Mouse (Mus musculus): ENCODE measurements around the gene Btg2.
A peak's percentile ranks its signal among the peaks of the same experiment; 100 is the strongest.

The Btg2 gene

DNA sequence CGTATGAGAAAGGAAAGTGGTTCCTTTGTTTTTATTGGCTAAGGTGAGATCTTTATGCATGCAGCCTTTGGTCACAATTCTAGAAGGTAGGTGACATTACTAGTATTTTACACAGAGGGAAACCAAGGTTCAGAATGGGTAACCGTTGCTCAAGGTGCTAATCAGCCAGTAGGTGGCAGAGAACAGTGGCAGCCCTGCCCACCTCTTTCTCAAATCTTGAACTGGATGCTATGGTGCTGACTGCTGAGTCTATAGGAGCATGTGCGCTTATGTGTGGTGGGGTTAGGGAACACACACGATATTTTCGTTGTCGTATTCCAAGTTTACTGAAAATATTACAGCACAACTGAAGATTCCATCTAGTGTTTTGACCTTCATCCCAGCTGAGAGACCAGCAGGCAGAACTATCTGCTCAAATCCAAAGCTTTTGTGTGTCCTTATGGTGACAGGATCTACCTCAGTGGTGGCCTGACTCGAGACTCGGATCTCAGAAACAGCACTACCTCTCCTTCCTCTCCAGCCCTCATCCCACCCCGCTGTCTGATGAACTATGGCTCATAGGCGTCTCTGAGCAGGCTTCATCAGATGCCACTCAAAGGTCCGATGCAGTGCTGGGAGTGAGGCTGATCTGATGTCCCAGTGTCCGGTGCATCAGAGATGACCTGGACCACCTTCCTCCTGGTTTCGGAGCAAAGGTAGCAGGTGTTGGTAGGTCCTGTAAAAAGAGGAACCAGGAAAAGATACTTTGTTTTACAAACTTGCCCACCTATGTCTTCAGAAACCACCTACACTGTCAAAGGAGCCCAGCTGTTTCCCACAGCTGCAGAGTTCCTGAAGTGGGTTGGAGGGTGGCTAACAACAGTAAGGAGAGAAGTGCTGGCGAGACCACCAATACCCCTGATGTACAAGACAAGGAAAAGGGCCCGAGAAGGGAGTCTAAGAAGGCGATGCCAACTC lies 18.9 kb downstream of the Btg2 start:
- no peak for DNase-seq (ENCODE audit: low spot score)

DNA sequence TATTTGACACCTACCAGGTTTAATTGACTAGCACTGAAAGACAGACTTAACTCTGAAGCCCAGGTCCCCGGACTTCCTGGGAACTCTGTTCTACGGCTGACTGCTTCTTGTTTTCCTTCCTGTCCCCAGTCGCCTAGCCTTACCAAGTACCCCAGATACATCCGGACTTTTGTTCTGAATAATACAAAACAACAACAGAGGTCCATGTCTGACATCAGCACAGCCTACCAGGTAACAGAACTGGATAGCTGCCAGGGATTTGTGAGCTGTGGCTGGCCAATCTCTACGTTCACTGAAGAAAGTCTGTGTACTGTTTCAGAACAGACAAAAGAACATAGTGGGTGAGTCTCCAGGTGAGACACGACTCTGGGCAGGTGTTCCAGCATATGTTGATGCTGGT lies 20.1 kb downstream of the Btg2 start:
- DNase-seq (ENCODE audit: low spot score) = no peak

DNA sequence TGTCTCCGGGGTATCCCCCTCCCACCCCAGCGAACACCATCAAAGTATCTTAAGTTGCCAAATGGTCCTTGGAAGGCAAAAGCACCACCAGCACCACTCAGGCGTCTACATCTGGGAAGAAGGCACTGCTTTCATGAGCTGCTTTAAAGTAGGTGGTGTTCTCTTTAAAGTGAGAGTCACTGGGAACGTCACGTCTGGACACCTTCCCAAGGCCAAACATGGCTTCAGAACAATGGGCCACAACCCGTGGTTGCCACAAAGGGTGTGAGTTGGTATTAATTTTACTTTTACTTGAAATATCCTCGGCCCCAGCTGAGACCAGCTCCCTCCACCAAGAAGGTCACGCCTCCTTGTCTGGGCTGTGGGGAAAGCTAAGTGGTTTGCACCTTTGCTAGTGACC lies 21.2 kb downstream of the Btg2 start:
- no peak for DNase-seq (ENCODE audit: low spot score)

DNA sequence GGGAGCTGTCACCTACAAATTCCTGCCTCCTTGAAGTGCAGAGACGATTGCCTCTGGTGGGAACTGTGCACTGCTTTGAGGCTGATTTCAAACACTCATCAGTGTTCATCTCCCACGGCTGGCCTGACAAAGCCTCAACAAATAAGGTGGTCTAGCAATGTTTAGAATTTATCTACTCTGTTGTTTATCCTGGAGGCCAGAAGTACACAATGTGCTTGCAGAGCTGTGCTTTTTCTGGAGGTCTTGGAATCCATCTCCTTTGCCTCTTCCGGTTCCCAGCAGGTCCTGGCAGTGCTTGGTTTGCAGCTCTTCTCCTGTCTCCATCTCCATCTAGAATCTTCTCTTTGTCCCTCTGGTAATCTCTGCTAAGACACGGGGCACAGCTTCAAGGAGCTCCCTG lies 22.6 kb downstream of the Btg2 start:
- DNase-seq (ENCODE audit: low spot score) = no peak

- no peak for DNase-seq (ENCODE audit: low spot score)
Observed at GRCm38 (mm10) chr1:134055666-134056245, 23.2 kb downstream of the Btg2 start.

- no peak for DNase-seq (ENCODE audit: low spot score)
Observed at GRCm38 (mm10) chr1:134055058-134055457, 23.9 kb downstream of the Btg2 start.

DNA sequence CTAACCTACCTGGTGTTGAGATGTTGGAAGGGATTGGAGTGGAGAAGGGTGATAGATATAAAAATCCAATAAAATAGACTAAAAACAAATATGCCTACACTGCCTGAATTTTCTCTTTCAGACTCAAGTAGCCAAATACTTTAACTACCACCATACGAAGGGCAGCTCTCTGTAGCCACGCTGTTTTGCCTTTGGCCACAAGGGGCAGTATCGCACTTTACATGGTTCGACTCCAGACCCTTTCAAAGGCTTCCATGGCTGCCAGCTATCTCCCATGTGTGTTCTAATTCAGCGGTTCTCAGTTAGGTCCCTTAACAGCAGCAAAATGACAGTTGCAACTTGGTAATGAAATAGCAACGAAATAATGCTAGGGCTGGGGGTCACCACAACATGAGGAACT lies 25.7 kb downstream of the Btg2 start:
- DNase-seq (ENCODE audit: low spot score) = peak; percentile 82

GRCm38 (mm10) chr1:134049542-134049941 lies 29.4 kb downstream of the Btg2 start:
- DNase-seq (ENCODE audit: low spot score) = no peak

DNA sequence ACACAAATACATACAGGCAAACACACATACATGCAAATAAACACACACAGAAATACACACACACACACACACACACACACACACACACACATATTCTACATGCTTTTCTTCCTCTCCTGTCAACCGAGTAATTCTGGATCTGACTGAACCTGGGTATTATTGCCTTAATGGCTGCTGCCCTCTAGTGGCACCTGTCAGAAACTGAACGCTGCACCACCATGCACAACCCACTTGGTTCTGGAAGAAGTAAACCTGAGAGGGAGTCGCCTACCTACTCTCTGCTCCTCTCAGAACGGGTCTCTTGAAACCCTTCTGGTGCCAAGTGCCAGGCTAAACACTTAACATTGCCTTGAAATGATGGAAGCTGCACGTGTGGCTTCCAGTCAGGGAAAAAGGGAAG lies 30.2 kb downstream of the Btg2 start:
- DNase-seq (ENCODE audit: low spot score) = peak; percentile 61

GRCm38 (mm10) chr1:134047431-134047830 lies 31.5 kb downstream of the Btg2 start:
- DNase-seq (ENCODE audit: low spot score) = no peak

GRCm38 (mm10) chr1:134046387-134046786 lies 32.5 kb downstream of the Btg2 start:
- DNase-seq (ENCODE audit: low spot score) = no peak

- DNase-seq (ENCODE audit: low spot score) = peak; percentile 79
Observed at GRCm38 (mm10) chr1:134045971-134046370, 32.9 kb downstream of the Btg2 start.

GRCm38 (mm10) chr1:134044805-134045204 lies 34.1 kb downstream of the Btg2 start:
- no peak for DNase-seq (ENCODE audit: low spot score)

GRCm38 (mm10) chr1:134042341-134042740 lies 36.6 kb downstream of the Btg2 start:
- DNase-seq (ENCODE audit: low spot score) = no peak

- DNase-seq (ENCODE audit: low spot score) = no peak
Observed at GRCm38 (mm10) chr1:134041900-134042299, 37.0 kb downstream of the Btg2 start.

DNA sequence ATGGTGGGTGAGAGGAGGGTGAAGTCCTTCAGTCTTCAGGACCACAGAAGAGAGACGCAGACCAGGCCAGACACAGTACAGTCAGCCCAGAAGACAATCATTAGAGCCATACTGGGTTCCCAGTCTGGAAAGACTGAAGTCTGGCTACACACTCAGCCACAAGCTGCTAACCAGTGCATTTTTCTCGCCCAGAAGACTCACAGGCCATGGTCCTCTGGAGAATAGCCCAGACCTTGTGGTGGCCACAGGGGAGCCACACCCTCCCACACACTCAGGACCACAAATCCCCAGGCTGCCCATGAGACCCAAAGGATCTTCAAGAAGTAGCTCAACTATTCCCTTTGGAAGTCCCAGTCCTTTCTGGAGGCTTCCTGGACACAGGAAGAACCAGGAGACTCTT lies 39.6 kb downstream of the Btg2 start:
- DNase-seq (ENCODE audit: low spot score) = no peak

GRCm38 (mm10) chr1:134038336-134038735 lies 40.6 kb downstream of the Btg2 start:
- no peak for DNase-seq (ENCODE audit: low spot score)

- no peak for DNase-seq (ENCODE audit: low spot score)
Observed at GRCm38 (mm10) chr1:134037172-134037571, 41.7 kb downstream of the Btg2 start, which contains the start of gene Fmod. TSS of gene Fmod (plus strand) at chr1:134037254.

DNA sequence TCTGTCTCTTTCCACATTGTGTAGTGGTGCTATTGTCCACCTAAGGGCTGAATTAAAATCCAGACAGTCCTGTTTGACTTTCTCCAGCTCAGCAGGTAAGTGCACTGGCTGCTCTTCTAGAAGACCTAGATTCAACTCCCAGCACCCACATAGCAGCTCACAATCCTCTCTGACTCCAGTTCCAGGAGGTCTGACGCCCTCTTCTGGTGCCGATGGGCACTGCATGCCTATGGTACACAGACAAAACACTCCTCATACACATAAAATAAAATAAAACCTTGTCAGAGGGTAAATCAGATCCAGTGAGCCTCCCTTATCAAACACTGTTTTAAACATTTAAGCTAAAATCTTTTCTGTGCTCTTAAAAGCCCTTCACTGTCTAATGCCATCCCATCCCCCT lies 42.4 kb downstream of the Btg2 start:
- DNase-seq (ENCODE audit: low spot score) = no peak

DNA sequence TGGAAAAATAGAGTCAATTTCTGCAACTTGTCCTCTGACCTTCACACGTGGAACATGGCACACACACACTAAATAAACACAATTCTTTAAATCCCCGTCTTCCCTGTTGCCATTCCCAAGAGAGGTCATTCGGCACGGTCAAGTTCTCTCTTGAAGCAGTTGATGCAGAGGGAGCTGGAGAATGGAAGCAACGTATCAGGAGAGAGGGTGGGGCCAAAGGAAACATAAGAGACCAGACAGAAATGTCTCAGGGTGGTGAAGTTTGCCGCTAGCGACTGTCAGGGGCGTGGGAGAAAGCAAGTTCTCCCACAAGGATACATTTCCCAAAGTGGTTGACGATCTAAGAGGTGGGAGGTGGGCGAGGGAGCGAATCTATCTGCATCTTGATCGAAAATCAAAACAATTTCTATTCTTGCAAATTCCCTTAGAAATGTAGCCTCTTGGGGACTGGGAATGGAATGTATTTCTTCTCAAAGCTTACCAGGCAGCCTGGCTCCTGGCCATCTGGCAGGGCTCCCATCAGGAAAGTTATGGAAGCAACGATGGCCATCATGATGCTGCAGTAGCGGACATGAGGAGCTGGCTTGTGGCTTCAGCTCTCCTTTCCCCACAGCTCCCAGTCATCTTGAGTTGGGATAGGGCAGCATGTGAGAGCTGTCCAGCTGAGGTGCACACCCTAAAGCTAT lies 50.6 kb downstream of the Btg2 start:
- no peak for DNase-seq (ENCODE audit: low spot score)

- no peak for DNase-seq (ENCODE audit: low spot score)
Observed at GRCm38 (mm10) chr1:134026741-134027140, 52.2 kb downstream of the Btg2 start.

GRCm38 (mm10) chr1:134025975-134026374 lies 52.9 kb downstream of the Btg2 start:
- DNase-seq (ENCODE audit: low spot score) = no peak

All from ovary, postnatal 36 days (tissue).